Mouse (Mus musculus): ENCODE measurements at regions not wholly inside any gene's neighbourhood (a gene's known extent, or its start where the extent isn't known, plus 50 kb on each side); places are given as distances from the start of the nearest gene placed in this dataset.

DNA sequence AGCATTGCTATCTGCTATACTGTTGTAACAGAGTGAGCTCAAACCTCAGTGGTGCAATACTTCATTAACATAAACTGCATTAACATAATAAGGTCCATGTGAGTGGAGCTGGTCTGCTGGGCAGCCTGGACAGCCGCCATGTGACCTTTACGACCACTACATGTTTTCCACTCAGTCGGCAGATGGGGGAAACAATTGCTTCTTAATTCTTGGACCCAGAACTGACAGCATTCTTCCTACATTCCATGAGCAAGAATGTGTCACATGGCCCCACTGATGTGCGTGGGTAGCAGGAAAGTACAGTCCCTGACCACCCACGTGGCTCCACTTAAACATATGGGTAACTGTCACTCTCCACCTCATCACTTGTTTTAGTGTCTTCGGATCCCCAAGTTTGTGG is 198.3 kb downstream of the Nrp2 start:
- no peak for DNase-seq (ENCODE audit: low spot score)
- Histone ChIP-seq H3K27me3 (replicated peaks; ENCODE audit: control insufficient read depth, insufficient read depth, low read length) (no peaks in the 10 kb centered on the region), H3K27ac (ENCODE audit: low read depth) (no peak overlapping the region), H3K4me1 (replicated peaks; ENCODE audit: control insufficient read depth, insufficient read depth, low read length) (no peaks in the 10 kb centered on the region), H3K9me3 (ENCODE audit: control insufficient read depth, low read length) (no peaks in the 10 kb centered on the region), H3K4me3 (ENCODE audit: low read depth, low read length) (no peak overlapping the region), H3K9ac (ENCODE audit: low read length) (no peak overlapping the region), H3K36me3 (ENCODE audit: control insufficient read depth, insufficient read depth, low read length) (no peaks in the 10 kb centered on the region), H3K4me2 (ENCODE audit: low read length) (no peak overlapping the region)
- WGBS = 55% methylated on average over 6 of the region's 6 CpGs
- no peak for ATAC-seq (replicated peaks; ENCODE audit: low FRiP score, low TSS enrichment, low read depth)

DNA sequence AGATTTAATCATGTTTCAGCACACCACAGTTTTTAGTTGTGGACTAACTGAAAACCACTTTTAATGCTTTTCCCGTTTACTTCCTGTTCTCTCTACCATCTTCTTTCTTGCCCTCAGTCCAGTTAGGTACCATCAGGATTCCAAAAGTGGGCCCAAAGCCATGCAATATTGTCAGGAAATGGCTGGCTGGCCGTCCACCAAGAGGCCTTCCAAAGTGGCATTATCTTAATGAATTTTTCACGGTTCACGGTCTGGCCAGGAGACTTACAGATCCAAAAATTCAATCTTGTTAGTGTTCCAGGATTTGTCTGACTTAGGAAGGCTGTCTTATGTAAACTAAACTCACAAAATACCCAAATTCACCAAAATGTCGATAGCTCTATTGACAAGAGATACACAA is 198.8 kb downstream of the Nrp2 start:
- WGBS = 87% methylated on average over 5 of the region's 5 CpGs
- no peak for DNase-seq (ENCODE audit: low spot score)
- H3K9ac ChIP-seq (ENCODE audit: low read length) = no peak overlapping the region

DNA sequence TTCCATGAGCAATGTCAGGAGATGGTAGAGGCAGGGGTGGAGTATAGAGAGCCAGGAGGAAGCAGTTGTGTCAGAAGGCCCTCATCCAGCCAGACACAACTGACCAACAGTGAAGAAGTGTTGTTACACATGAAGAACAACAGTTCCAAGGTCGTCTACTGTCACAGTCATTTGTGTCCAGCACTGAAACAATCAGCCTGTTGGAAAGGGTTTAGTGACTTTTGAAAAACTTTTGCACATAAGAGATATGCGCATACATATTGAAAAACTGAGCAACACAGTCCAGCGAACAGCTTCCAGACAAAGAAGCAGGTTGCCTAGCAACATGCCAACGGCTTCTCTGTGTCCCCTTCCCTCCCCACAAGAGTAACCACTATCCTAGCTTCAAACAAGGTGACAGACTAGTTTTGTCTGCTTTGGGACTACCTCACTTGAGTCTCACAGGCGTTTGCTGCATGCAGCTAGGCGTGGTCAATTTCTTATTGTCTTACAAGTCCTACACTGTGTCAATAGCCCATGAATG is 199.9 kb downstream of the Nrp2 start:
- DNase-seq (ENCODE audit: low spot score) (no peak), ATAC-seq (replicated peaks; ENCODE audit: low FRiP score, low TSS enrichment, low read depth) (no peak)
- no peaks in the 10 kb centered on the region for H3K27me3 ChIP-seq (replicated peaks; ENCODE audit: control insufficient read depth, insufficient read depth, low read length)
- no peak overlapping the region for H3K4me3 ChIP-seq (ENCODE audit: low read depth, low read length)
- no peaks in the 10 kb centered on the region for H3K36me3 ChIP-seq (ENCODE audit: control insufficient read depth, insufficient read depth, low read length)
- H3K4me1 ChIP-seq (replicated peaks; ENCODE audit: control insufficient read depth, insufficient read depth, low read length) = no peaks in the 10 kb centered on the region
- H3K4me2 ChIP-seq (ENCODE audit: low read length) = no peak overlapping the region
- 80% methylated on average over 6 of the region's 6 CpGs for WGBS
- no peaks in the 10 kb centered on the region for H3K9me3 ChIP-seq (ENCODE audit: control insufficient read depth, low read length)
- H3K9ac ChIP-seq (ENCODE audit: low read length) = no peak overlapping the region
- no peak overlapping the region for H3K27ac ChIP-seq (ENCODE audit: low read depth)

More for the DNA sequence above, 198.8 kb downstream of the Nrp2 start:
- Histone ChIP-seq H3K27me3 (replicated peaks; ENCODE audit: control insufficient read depth, insufficient read depth, low read length) (no peaks in the 10 kb centered on the region), H3K4me3 (ENCODE audit: low read depth, low read length) (no peak overlapping the region), H3K4me2 (ENCODE audit: low read length) (no peak overlapping the region), H3K27ac (ENCODE audit: low read depth) (no peak overlapping the region), H3K4me1 (replicated peaks; ENCODE audit: control insufficient read depth, insufficient read depth, low read length) (no peaks in the 10 kb centered on the region), H3K9me3 (ENCODE audit: control insufficient read depth, low read length) (no peaks in the 10 kb centered on the region), H3K36me3 (ENCODE audit: control insufficient read depth, insufficient read depth, low read length) (no peaks in the 10 kb centered on the region)
- no peak for ATAC-seq (replicated peaks; ENCODE audit: low FRiP score, low TSS enrichment, low read depth)

DNA sequence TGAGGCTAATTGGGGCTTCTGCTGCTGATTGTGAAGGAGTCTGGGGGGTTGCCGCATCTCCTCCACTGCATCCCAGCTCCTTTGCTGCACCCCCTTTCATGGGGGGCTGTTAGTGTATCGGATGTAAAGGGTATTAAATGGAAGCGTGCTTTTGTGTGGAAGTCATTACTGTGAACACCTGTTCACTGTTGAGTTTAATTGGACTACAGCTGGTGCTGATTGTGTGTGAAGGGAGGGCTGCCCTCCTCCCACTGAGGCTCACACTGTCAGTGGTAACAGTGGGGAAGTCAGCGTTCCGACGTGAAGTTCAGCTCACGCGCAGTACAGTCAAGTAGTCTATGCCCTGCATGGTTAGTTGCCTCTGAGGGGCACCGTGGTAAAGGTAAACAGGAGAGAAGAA is 202.7 kb downstream of the Nrp2 start:
- Histone ChIP-seq H3K4me3 (ENCODE audit: low read depth, low read length) (no peak overlapping the region), H3K27ac (ENCODE audit: low read depth) (no peak overlapping the region), H3K9ac (ENCODE audit: low read length) (no peak overlapping the region), H3K4me2 (ENCODE audit: low read length) (no peak overlapping the region), H3K4me1 (replicated peaks; ENCODE audit: control insufficient read depth, insufficient read depth, low read length) (no peaks in the 10 kb centered on the region), H3K9me3 (ENCODE audit: control insufficient read depth, low read length) (no peaks in the 10 kb centered on the region), H3K27me3 (replicated peaks; ENCODE audit: control insufficient read depth, insufficient read depth, low read length) (no peaks in the 10 kb centered on the region), H3K36me3 (ENCODE audit: control insufficient read depth, insufficient read depth, low read length) (no peaks in the 10 kb centered on the region)
- WGBS = 81% methylated on average over 9 of the region's 9 CpGs
- DNase-seq (ENCODE audit: low spot score) (no peak), ATAC-seq (replicated peaks; ENCODE audit: low FRiP score, low TSS enrichment, low read depth) (no peak)

DNA sequence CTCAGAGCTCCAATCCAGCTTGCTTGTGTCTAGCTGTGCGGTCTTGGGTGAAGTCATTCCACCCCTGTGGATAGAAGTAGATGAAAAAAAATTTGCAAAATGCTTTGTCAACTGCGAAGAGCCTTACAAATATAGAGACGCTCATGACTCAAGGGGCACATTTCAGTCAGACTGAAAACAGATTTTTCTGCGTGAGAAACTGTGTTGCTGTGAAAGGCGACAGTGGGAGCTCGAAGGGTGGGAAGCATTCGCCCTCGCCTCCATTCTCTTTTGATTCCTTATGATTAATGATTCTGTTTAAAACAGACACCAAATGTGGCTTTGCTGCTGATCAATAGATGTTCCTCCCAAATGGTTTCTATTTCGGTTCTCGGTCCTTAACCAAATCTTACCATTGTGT is 204.2 kb downstream of the Nrp2 start:
- Histone ChIP-seq H3K4me3 (ENCODE audit: low read depth, low read length) (no peak overlapping the region), H3K36me3 (ENCODE audit: control insufficient read depth, insufficient read depth, low read length) (no peaks in the 10 kb centered on the region), H3K9ac (ENCODE audit: low read length) (no peak overlapping the region), H3K27ac (ENCODE audit: low read depth) (no peak overlapping the region), H3K4me2 (ENCODE audit: low read length) (no peak overlapping the region), H3K27me3 (replicated peaks; ENCODE audit: control insufficient read depth, insufficient read depth, low read length) (no peaks in the 10 kb centered on the region), H3K4me1 (replicated peaks; ENCODE audit: control insufficient read depth, insufficient read depth, low read length) (no peaks in the 10 kb centered on the region), H3K9me3 (ENCODE audit: control insufficient read depth, low read length) (no peaks in the 10 kb centered on the region)
- DNase-seq (ENCODE audit: low spot score) (peak; percentile 18), ATAC-seq (replicated peaks; ENCODE audit: low FRiP score, low TSS enrichment, low read depth) (no peak)
- 90% methylated on average over 10 of the region's 10 CpGs for WGBS

All from intestine, embryonic 14.5 days (tissue).